Comparison of ENCODE assay signal across 8 mouse cellular contexts in the genomic region with DNA sequence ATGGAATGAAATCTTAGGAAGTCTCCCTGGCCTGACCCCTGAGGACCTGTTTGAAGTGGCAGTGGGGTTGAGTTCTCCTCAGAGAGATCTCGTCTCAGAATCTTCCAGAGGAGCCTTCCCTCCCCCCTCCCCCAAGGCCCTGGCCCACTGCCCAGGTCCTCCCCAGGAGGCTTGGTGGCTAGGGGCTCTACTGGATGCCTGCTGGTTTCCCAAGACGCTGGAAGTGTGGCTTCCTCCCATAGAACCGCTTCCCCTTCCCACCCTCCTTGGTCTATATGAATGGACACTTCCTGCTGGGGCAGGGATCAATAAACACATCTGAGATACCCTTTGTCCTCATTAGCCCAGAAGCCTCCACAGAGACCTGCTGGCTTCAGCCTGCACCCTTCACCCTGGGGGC. TPM values are rescaled to one million over a fixed set of nuclear protein-coding genes. Genes with fewer than 3 reads are reported as not detected.
A peak's percentile ranks its signal among the peaks of the same experiment; 100 is the strongest.
DNase-seq lines count a peak whose midpoint lies in the region; ATAC-seq and TF ChIP-seq lines count a peak whose summit lies in the region.

No protein-coding gene starts in this region.

- TF ChIP-seq POLR2A in cortical plate, adult 2 months (IDR thresholded peaks at IDR 0.05; ENCODE audit: extremely low read depth, insufficient read depth, low read length): no peak
- no peak for TF ChIP-seq POLR2A in myocyte (IDR thresholded peaks at IDR 0.05; ENCODE audit: insufficient read length, low read depth)

- WGBS in intestine, embryonic 15.5 days: 19% methylated on average over 3 of the region's 3 CpGs

- ATAC-seq in intestine, embryonic 15.5 days: peak; percentile 24
- no peak for ATAC-seq in cerebellum, adult (ENCODE audit: insufficient number of reproducible peaks, low FRiP score, low TSS enrichment)

- H3K9ac ChIP-seq in intestine, embryonic 15.5 days: no peak overlapping the region

- H3K27me3 ChIP-seq in intestine, embryonic 15.5 days (replicated peaks): no peaks in the 10 kb centered on the region
- no peaks in the 10 kb centered on the region for H3K27me3 ChIP-seq in myocyte (ENCODE audit: control insufficient read depth, insufficient read depth, insufficient read length)

- H3K27ac ChIP-seq in cortical plate, adult 2 months (ENCODE audit: insufficient read depth, low read length): peak overlapping the region; percentile 42
- H3K27ac ChIP-seq in intestine, embryonic 15.5 days: peak overlapping the region; percentile 93

- no peaks in the 10 kb centered on the region for H3K9me3 ChIP-seq in intestine, embryonic 15.5 days

- H3K79me2 ChIP-seq in myocyte (ENCODE audit: control insufficient read depth, insufficient read depth): no peaks in the 10 kb centered on the region

- no peak for TF ChIP-seq CTCF in cortical plate, adult 2 months (IDR thresholded peaks at IDR 0.05; ENCODE audit: extremely low read depth, insufficient read depth, low read length)

- 0 out of 2 replicates have a peak, but pooled peaks cover 2% of the 10 kb centered on the region for H3K4me1 ChIP-seq in cortical plate, adult 2 months (ENCODE audit: control insufficient read depth, insufficient read depth, low read length)
- peaks cover 60% of the 10 kb centered on the region for H3K4me1 ChIP-seq in intestine, embryonic 15.5 days (replicated peaks)

- H3K4me3 ChIP-seq in cortical plate, adult 2 months (ENCODE audit: insufficient read depth, low read length): no peak overlapping the region
- H3K4me3 ChIP-seq in intestine, embryonic 15.5 days (replicated peaks): no peak overlapping the region
- H3K4me3 ChIP-seq in myocyte: peak overlapping the region; percentile 1

- no peak overlapping the region for H3ac ChIP-seq in myocyte (ENCODE audit: control insufficient read depth, insufficient read length)

- peak; percentile 52 for DNase-seq in kidney, postnatal 10 days
- DNase-seq in kidney, postnatal 36 days: no peak
- DNase-seq in layer of hippocampus, postnatal 10 days (ENCODE audit: low spot score in 2 of 2): no peak
- no peak for DNase-seq in embryo, embryonic 10.5 days (ENCODE audit: low spot score)

- H3K36me3 ChIP-seq in intestine, embryonic 15.5 days: no peaks in the 10 kb centered on the region
- no peaks in the 10 kb centered on the region for H3K36me3 ChIP-seq in myocyte (ENCODE audit: control insufficient read depth, insufficient read depth)

- peak overlapping the region; percentile 45 for H3K4me2 ChIP-seq in intestine, embryonic 15.5 days (replicated peaks)
- H3K4me2 ChIP-seq in myocyte (ENCODE audit: low read depth): peak overlapping the region; percentile 69

TF ChIP-seq in myocyte, 11 proteins besides CTCF, POLR2A, EP300 and RAD21:
- TF ChIP-seq CEBPB (IDR thresholded peaks at IDR 0.05; ENCODE audit: insufficient read depth, poor library complexity, severe bottlenecking) (no peak), TCF3 (IDR thresholded peaks at IDR 0.05; ENCODE audit: insufficient read length, low read depth) (no peak), TCF12 (IDR thresholded peaks at IDR 0.05; ENCODE audit: insufficient read depth, poor library complexity, severe bottlenecking) (no peak), MYOD1 (IDR thresholded peaks at IDR 0.05; ENCODE audit: control insufficient read depth in 1 of 3, insufficient read length in 2 of 3, low read depth in 2 of 3) (no peak), REST (IDR thresholded peaks at IDR 0.05; ENCODE audit: insufficient read depth, insufficient read length) (no peak), E2F4 (IDR thresholded peaks at IDR 0.05; ENCODE audit: insufficient read depth) (no peak), USF1 (IDR thresholded peaks at IDR 0.05; ENCODE audit: low read depth) (no peak), POLR2AphosphoS2 (IDR thresholded peaks at IDR 0.05; ENCODE audit: insufficient read length, low read depth) (no peak), MAX (IDR thresholded peaks at IDR 0.05; ENCODE audit: low read depth) (no peak), MYOG (IDR thresholded peaks at IDR 0.05; ENCODE audit: control insufficient read depth in 1 of 3, insufficient read depth in 1 of 3, insufficient read length in 2 of 3, low read depth in 2 of 3) (no peak), SRF (IDR thresholded peaks at IDR 0.05; ENCODE audit: control insufficient read depth, insufficient read length, low read depth) (no peak)

RNA-seq across cellular contexts. Expression of a gene that starts 4.6 kb away (rescaled TPM):
- 37.6 and 41.4 TPM in 2 replicates for polyA plus RNA-seq in cortical plate, adult 2 months (2012; rRNA removed)
- polyA plus RNA-seq in intestine, embryonic 15.5 days (2015; fragmentation: Nextera tagmentation; extraction: Ambion mirVana): 7.2 and 9.0 TPM in 2 replicates
- polyA plus RNA-seq in myocyte (2012; fragmentation: generic; extraction: Trizol): 5.3 TPM
- total RNA-seq in layer of hippocampus, postnatal 10 days (2021): 10 to 100 TPM; 15.3 TPM

RNA-seq across cellular contexts. Expression of a gene that starts 48.3 kb away (rescaled TPM):
- polyA plus RNA-seq in cortical plate, adult 2 months (2012; rRNA removed): 0.72 and 2.6 TPM in 2 replicates
- 0.28 TPM in 1 of 2 replicates, not detected in the other for polyA plus RNA-seq in intestine, embryonic 15.5 days (2015; fragmentation: Nextera tagmentation; extraction: Ambion mirVana)
- polyA plus RNA-seq in myocyte (2012; fragmentation: generic; extraction: Trizol): 20.5 TPM
- 1 to 10 TPM; 3.6 to 3.7 TPM for total RNA-seq in layer of hippocampus, postnatal 10 days (2021)
